Mouse (Mus musculus) B cell, adult 62 days (primary cell): ENCODE data around the gene Rraga. TPM values are rescaled to one million over a fixed set of nuclear protein-coding genes. Genes with fewer than 3 reads are reported as not detected.

Experiments
- total RNA-seq: library from RNA; stranded (reverse); gene quantifications from 4 replicates; pipeline ENCODE4 v1.2.4, GENCODE M21; 2023

Rraga gene
- total RNA-seq, result 87.8 to 104 TPM (median 94.1 TPM) in 4 replicates

DNA sequence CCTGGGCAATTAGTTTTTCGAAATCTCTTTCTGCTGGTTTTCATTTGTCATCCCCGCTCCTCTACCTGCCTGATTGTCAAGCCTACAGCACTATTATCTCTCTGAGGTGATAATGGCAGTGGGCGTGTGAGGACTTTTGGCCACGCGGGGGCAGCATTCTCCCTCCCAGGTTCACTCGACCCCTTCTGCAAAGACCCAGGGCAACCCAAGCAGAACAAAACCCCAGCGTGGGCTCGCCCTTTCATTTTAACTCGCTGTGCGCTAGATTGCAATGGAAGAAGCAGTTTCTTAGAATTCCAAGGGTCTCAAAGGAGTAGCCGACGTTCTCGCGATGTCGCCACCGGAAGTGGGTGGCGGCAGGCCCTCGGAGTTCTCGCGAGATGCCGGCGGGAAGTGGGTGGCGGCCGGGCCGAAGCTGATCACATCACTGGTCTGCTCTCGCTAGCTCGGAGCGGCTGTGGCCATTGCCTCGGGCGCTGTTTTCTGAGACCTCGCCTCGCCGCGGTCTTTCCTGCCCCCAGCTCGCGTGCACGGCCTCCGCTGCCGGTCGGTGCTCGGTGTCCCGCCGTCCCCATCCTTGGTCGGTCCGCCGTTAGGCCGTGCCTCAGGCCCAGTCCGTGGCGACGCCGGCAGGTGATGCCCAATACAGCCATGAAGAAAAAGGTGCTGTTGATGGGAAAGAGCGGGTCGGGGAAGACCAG is at the start of gene Rraga:
TSS of gene Rraga (plus strand) at position 386 of the 701 bp plus-strand sequence.

DNA sequence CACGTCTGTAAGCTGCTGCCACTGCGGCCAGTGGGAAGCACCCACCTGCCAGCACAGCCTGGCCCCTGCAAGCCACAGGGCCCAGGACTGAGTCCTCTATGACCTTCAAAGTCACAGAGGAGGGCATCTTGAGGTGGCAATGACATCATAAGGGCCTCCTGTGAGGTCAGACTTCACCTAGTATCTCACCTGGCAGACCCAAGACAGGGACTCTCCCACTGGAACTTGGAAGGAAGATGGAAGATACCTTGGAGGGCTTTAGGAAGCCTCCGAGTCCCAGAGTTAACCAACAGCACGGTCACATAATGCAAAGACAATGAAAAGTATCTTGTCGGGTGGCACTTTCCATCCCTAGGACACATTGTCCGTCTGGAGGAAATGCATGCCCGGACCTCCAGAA is 17.2 kb upstream of the Rraga start, which contains the start of gene Saxo1:
TSS of gene Saxo1 (minus strand) at position 101 of the 400 bp plus-strand sequence.

DNA sequence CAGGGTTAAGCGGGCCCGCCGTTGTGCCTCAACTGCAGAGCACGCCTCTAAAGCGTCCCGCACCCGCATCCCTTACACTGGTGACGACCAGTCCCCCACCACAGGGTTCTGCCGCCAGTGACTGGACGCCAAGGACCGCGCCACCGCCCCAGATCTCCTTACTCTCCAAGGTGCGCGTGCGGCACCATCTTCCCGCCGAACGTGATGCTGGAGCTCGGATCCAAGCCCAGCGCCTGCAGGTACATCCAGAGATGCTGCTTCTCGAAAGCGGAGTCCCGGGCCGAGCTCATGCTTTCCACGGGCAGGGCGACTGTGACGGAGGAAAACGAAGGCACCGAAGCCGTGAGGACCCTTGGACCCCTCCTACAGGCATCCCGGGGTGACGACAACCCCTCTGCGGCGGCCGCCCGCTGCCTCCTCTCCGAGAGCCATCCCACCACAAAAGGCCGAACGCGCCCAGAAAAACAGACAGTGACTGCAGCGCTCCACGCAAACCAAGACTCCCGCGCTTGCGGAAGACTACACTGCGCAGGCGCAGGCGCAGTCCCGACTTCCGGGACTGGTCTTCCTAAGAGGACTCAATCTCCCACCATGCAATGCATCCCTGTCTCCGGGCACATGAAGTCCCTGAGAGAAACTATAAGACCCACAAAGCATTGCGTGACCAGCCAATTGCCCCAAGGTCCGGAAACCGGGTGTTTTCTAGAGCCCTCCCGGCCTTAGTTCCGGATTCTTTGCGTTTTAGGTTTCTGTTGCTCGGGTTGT is 36.2 kb downstream of the Rraga start, which contains the start of gene Haus6:
TSS of gene Haus6 (minus strand) at position 532 of the 765 bp plus-strand sequence.

Other genes with a start within 250 kb of the Rraga start
- not detected in 4 replicates for gene Saxo1, start 17.3 kb upstream of the Rraga start, total RNA-seq
- 19.5 to 29.7 TPM (median 20.3 TPM) in 4 replicates for gene Haus6, start 36.4 kb downstream of the Rraga start, total RNA-seq
- 9.0 to 13.0 TPM (median 9.8 TPM) in 4 replicates for gene Plin2, start 94.4 kb downstream of the Rraga start, total RNA-seq
- gene Dennd4c, start 172.9 kb downstream of the Rraga start, total RNA-seq, result 16.0 to 29.4 TPM (median 18.8 TPM) in 4 replicates